Mouse (Mus musculus): ENCODE measurements at regions not wholly inside any gene's neighbourhood (a gene's known extent, or its start where the extent isn't known, plus 50 kb on each side); places are given as distances from the start of the nearest gene placed in this dataset.

GRCm38 (mm10) chr15:36402051-36402450, 605.5 kb downstream of the Zfp706 start:
- no peak overlapping the region for H3K4me2 ChIP-seq (ENCODE audit: low read depth)
- no peak overlapping the region for H3ac ChIP-seq (ENCODE audit: control insufficient read depth, insufficient read length)
- no peaks in the 10 kb centered on the region for H3K27me3 ChIP-seq (ENCODE audit: control insufficient read depth, insufficient read depth, insufficient read length)
- no peak overlapping the region for H3K4me3 ChIP-seq
- no peaks in the 10 kb centered on the region for H3K79me2 ChIP-seq (ENCODE audit: control insufficient read depth, insufficient read depth)
- no peaks in the 10 kb centered on the region for H3K36me3 ChIP-seq (ENCODE audit: control insufficient read depth, insufficient read depth)
- TF ChIP-seq TCF12 (IDR thresholded peaks at IDR 0.05; ENCODE audit: insufficient read depth, poor library complexity, severe bottlenecking) (no peak), MYOG (IDR thresholded peaks at IDR 0.05; ENCODE audit: control insufficient read depth in 1 of 3, insufficient read depth in 1 of 3, insufficient read length in 2 of 3, low read depth in 2 of 3) (no peak), E2F4 (IDR thresholded peaks at IDR 0.05; ENCODE audit: insufficient read depth) (no peak), CEBPB (IDR thresholded peaks at IDR 0.05; ENCODE audit: insufficient read depth, poor library complexity, severe bottlenecking) (no peak), MYOD1 (IDR thresholded peaks at IDR 0.05; ENCODE audit: control insufficient read depth in 1 of 3, insufficient read length in 2 of 3, low read depth in 2 of 3) (no peak), USF1 (IDR thresholded peaks at IDR 0.05; ENCODE audit: low read depth) (no peak), MAX (IDR thresholded peaks at IDR 0.05; ENCODE audit: low read depth) (no peak), SRF (IDR thresholded peaks at IDR 0.05; ENCODE audit: control insufficient read depth, insufficient read length, low read depth) (no peak), POLR2A (IDR thresholded peaks at IDR 0.05; ENCODE audit: insufficient read length, low read depth) (no peak), TCF3 (IDR thresholded peaks at IDR 0.05; ENCODE audit: insufficient read length, low read depth) (no peak), REST (IDR thresholded peaks at IDR 0.05; ENCODE audit: insufficient read depth, insufficient read length) (no peak), POLR2AphosphoS2 (IDR thresholded peaks at IDR 0.05; ENCODE audit: insufficient read length, low read depth) (no peak)

DNA sequence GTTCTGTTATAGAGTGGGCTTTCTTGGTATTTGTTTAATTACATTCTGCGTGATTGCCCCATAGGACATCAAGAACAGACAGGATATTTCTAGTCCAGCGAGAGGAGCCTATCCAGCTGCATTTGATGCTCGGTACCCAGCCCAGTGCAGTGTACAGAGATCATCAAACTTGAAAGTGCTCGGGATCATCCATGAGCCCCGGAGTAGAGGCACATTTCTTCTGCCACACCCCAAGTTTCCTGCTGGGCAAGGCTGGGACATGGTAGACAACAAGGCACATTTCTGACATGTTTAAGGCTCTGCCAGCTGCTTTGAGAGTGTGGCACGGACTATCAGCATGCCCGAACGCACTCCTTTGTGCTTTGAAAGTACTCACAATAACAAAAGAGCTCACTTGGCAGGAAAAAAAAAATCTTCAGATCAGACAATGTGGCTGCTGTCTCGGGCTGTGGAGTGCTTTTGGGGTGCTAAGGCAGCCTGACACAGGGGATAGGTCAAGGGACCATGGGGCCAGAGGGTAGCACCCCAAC, 607.2 kb downstream of the Zfp706 start:
- no peaks in the 10 kb centered on the region for H3K79me2 ChIP-seq (ENCODE audit: control insufficient read depth, insufficient read depth)
- no peak overlapping the region for H3ac ChIP-seq (ENCODE audit: control insufficient read depth, insufficient read length)
- no peak overlapping the region for H3K4me2 ChIP-seq (ENCODE audit: low read depth)
- no peaks in the 10 kb centered on the region for H3K36me3 ChIP-seq (ENCODE audit: control insufficient read depth, insufficient read depth)
- H3K4me3 ChIP-seq = no peak overlapping the region
- TF ChIP-seq MYOD1 (IDR thresholded peaks at IDR 0.05; ENCODE audit: control insufficient read depth in 1 of 3, insufficient read length in 2 of 3, low read depth in 2 of 3) = no peak
- TF ChIP-seq POLR2AphosphoS2 (IDR thresholded peaks at IDR 0.05; ENCODE audit: insufficient read length, low read depth) = no peak
- no peak for TF ChIP-seq POLR2A (IDR thresholded peaks at IDR 0.05; ENCODE audit: insufficient read length, low read depth)
- no peak for TF ChIP-seq TCF3 (IDR thresholded peaks at IDR 0.05; ENCODE audit: insufficient read length, low read depth)
- no peak for TF ChIP-seq REST (IDR thresholded peaks at IDR 0.05; ENCODE audit: insufficient read depth, insufficient read length)
- no peak for TF ChIP-seq USF1 (IDR thresholded peaks at IDR 0.05; ENCODE audit: low read depth)
- no peak for TF ChIP-seq SRF (IDR thresholded peaks at IDR 0.05; ENCODE audit: control insufficient read depth, insufficient read length, low read depth)
- TF ChIP-seq TCF12 (IDR thresholded peaks at IDR 0.05; ENCODE audit: insufficient read depth, poor library complexity, severe bottlenecking) = no peak
- no peak for TF ChIP-seq CEBPB (IDR thresholded peaks at IDR 0.05; ENCODE audit: insufficient read depth, poor library complexity, severe bottlenecking)
- TF ChIP-seq E2F4 (IDR thresholded peaks at IDR 0.05; ENCODE audit: insufficient read depth) = no peak
- TF ChIP-seq MYOG (IDR thresholded peaks at IDR 0.05; ENCODE audit: control insufficient read depth in 1 of 3, insufficient read depth in 1 of 3, insufficient read length in 2 of 3, low read depth in 2 of 3) = no peak
- no peak for TF ChIP-seq MAX (IDR thresholded peaks at IDR 0.05; ENCODE audit: low read depth)
- H3K27me3 ChIP-seq (ENCODE audit: control insufficient read depth, insufficient read depth, insufficient read length) = no peaks in the 10 kb centered on the region

GRCm38 (mm10) chr15:36399355-36400012, 608.1 kb downstream of the Zfp706 start:
- no peak overlapping the region for H3K4me2 ChIP-seq (ENCODE audit: low read depth)
- TF ChIP-seq CEBPB (IDR thresholded peaks at IDR 0.05; ENCODE audit: insufficient read depth, poor library complexity, severe bottlenecking) = no peak
- TF ChIP-seq MYOG (IDR thresholded peaks at IDR 0.05; ENCODE audit: control insufficient read depth in 1 of 3, insufficient read depth in 1 of 3, insufficient read length in 2 of 3, low read depth in 2 of 3) = peak in 1 of 3 experiments; percentile 11

DNA sequence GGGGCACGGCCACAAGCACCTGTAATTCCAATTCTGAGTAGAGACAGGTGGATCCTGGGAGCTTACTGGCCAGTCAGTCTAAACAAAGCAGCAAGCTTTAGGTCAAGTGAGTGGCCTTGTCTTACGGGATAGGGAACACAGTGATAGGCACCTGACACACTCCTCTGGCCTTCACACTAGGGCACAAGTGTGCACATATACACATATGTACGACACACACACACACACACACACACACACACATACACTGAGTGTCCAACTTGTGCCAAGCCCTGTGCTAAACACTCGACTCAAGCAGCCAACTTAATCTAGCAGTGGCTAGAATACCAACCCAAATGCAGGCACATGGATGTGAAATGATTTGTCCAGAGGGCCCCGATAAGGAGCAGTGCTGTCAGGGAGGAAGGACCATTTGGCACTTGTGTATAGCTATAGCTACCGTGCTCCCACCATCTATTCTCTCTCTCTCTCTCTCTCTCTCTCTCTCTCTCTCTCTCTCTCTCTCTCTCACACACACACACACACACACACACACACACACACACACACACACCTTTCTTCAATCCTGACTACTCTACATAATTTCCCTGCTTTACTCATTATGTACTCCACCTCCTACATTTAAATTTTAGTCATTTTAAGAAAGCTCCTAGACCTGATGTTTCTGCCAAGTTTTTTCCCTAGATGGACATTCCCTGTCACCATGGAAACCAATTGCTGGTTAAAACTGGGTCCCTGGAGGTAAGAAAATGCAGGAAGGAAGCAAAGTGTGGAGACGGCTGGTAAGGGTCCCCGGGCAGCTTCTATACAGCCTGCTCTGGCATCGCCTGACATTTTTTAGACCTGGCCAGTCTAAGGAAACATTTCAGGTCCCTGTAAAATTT, 609.2 kb downstream of the Zfp706 start:
- Histone ChIP-seq H3K36me3 (ENCODE audit: control insufficient read depth, insufficient read depth) (no peaks in the 10 kb centered on the region), H3ac (ENCODE audit: control insufficient read depth, insufficient read length) (no peak overlapping the region), H3K4me2 (ENCODE audit: low read depth) (no peak overlapping the region), H3K27me3 (ENCODE audit: control insufficient read depth, insufficient read depth, insufficient read length) (no peaks in the 10 kb centered on the region), H3K4me3 (no peak overlapping the region), H3K79me2 (ENCODE audit: control insufficient read depth, insufficient read depth) (no peaks in the 10 kb centered on the region)
- TF ChIP-seq TCF12 (IDR thresholded peaks at IDR 0.05; ENCODE audit: insufficient read depth, poor library complexity, severe bottlenecking) = no peak
- no peak for TF ChIP-seq POLR2AphosphoS2 (IDR thresholded peaks at IDR 0.05; ENCODE audit: insufficient read length, low read depth)
- no peak for TF ChIP-seq MYOG (IDR thresholded peaks at IDR 0.05; ENCODE audit: control insufficient read depth in 1 of 3, insufficient read depth in 1 of 3, insufficient read length in 2 of 3, low read depth in 2 of 3)
- TF ChIP-seq MAX (IDR thresholded peaks at IDR 0.05; ENCODE audit: low read depth) = no peak
- TF ChIP-seq USF1 (IDR thresholded peaks at IDR 0.05; ENCODE audit: low read depth) = no peak
- TF ChIP-seq CEBPB (IDR thresholded peaks at IDR 0.05; ENCODE audit: insufficient read depth, poor library complexity, severe bottlenecking) = no peak
- no peak for TF ChIP-seq POLR2A (IDR thresholded peaks at IDR 0.05; ENCODE audit: insufficient read length, low read depth)
- TF ChIP-seq E2F4 (IDR thresholded peaks at IDR 0.05; ENCODE audit: insufficient read depth) = no peak
- TF ChIP-seq REST (IDR thresholded peaks at IDR 0.05; ENCODE audit: insufficient read depth, insufficient read length) = no peak
- TF ChIP-seq TCF3 (IDR thresholded peaks at IDR 0.05; ENCODE audit: insufficient read length, low read depth) = no peak
- TF ChIP-seq MYOD1 (IDR thresholded peaks at IDR 0.05; ENCODE audit: control insufficient read depth in 1 of 3, insufficient read length in 2 of 3, low read depth in 2 of 3) = no peak

More at GRCm38 (mm10) chr15:36399355-36400012, 608.1 kb downstream of the Zfp706 start:
- Histone ChIP-seq H3K36me3 (ENCODE audit: control insufficient read depth, insufficient read depth) (no peaks in the 10 kb centered on the region), H3K79me2 (ENCODE audit: control insufficient read depth, insufficient read depth) (no peaks in the 10 kb centered on the region), H3K4me3 (no peak overlapping the region), H3K27me3 (ENCODE audit: control insufficient read depth, insufficient read depth, insufficient read length) (no peaks in the 10 kb centered on the region), H3ac (ENCODE audit: control insufficient read depth, insufficient read length) (no peak overlapping the region)

Data from myocyte (in vitro differentiated cells).